Mouse (Mus musculus) adipocyte (in vitro differentiated cells): Measurements from ENCODE around the gene Serpinb6e.

Experiments used
- DNase-seq: peaks from one replicate; pipeline ENCODE4 v3.0.0-alpha.2; 2016; ENCODE audit warnings: low spot score

The Serpinb6e gene

GRCm38 (mm10) chr13:33843308-33843707, at the start of gene Serpinb6e:
TSS of gene Serpinb6e (minus strand) at chr13:33843408.
- DNase-seq: no peak

- no peak for DNase-seq
Observed at GRCm38 (mm10) chr13:33830751-33831150, 12.5 kb downstream of the Serpinb6e start.

- DNase-seq: no peak
Observed at GRCm38 (mm10) chr13:33823421-33823820, 19.8 kb downstream of the Serpinb6e start.

GRCm38 (mm10) chr13:33821490-33822143, 21.6 kb downstream of the Serpinb6e start:
- no peak for DNase-seq
